Mouse (Mus musculus) ES-E14 (cell line): Measurements from ENCODE around the gene Sptssa. TPM values are rescaled to one million over a fixed set of nuclear protein-coding genes. Genes with fewer than 3 reads are reported as not detected.

Experiments used
- DNase-seq: peaks from one replicate; pipeline ENCODE4 v3.0.0-alpha.2; 2013; ENCODE audit warnings: low read depth, low spot score
- H3K27ac ChIP-seq: 2 replicates; pipeline ENCODE4 v1.5.1; 2012; ENCODE audit warnings: low read depth, mild to moderate bottlenecking, low read length, moderate library complexity, mixed read lengths; ENCODE audit not compliant: poor library complexity, insufficient read depth, severe bottlenecking
- H3K36me3 ChIP-seq: 2 replicates; pipeline ENCODE4 v1.6.1; 2012; ENCODE audit warnings: mild to moderate bottlenecking, low read length, moderate library complexity, mixed read lengths; ENCODE audit not compliant: control insufficient read depth, poor library complexity, insufficient read depth, severe bottlenecking
- H3K4me1 ChIP-seq, 2 experiments: fragments of 150-350 bp in 1 of 2; sonication (generic) in 1 of 2; 2 replicates each; pipeline ENCODE4 v1.6.1; 2012; ENCODE audit warnings: low read length in 2 of 2, mild to moderate bottlenecking in 1 of 2, mixed read lengths in 1 of 2; ENCODE audit not compliant: control insufficient read depth in 2 of 2, insufficient read depth in 2 of 2, poor library complexity in 1 of 2
- H3K4me3 ChIP-seq, 2 experiments: fragments of 150-350 bp in 1 of 2; sonication (generic) in 1 of 2; 2 replicates each; pipeline ENCODE4 v1.5.1; 2012; ENCODE audit warnings: low read length in 2 of 2, low read depth in 1 of 2, mild to moderate bottlenecking in 1 of 2, mixed read lengths in 1 of 2; ENCODE audit not compliant: insufficient read depth in 1 of 2, poor library complexity in 1 of 2, severe bottlenecking in 1 of 2
- H3K9ac ChIP-seq: 2 replicates; pipeline ENCODE4 v1.6.1; 2012; ENCODE audit warnings: low read depth, mild to moderate bottlenecking, low read length, mixed read lengths; ENCODE audit not compliant: poor library complexity, insufficient read depth, severe bottlenecking
- H3K9me3 ChIP-seq: fragments of 150-350 bp; sonication (generic); 2 replicates; pipeline ENCODE4 v1.6.1; 2012; ENCODE audit warnings: low read depth, mild to moderate bottlenecking, low read length; ENCODE audit not compliant: control insufficient read depth, insufficient read depth
- CHD2 ChIP-seq: IDR thresholded peaks from 2 replicates; pipeline ENCODE4 v1.6.1; 2014; ENCODE audit warnings: mild to moderate bottlenecking, low read depth, low read length, inconsistent platforms
- HCFC1 ChIP-seq: IDR thresholded peaks from 2 replicates; pipeline ENCODE4 v1.6.1; 2012; ENCODE audit warnings: low read length, inconsistent platforms, borderline replicate concordance; ENCODE audit not compliant: insufficient read depth
- MAFK ChIP-seq: IDR thresholded peaks from 2 replicates; pipeline ENCODE4 v1.6.1; 2014; ENCODE audit warnings: mild to moderate bottlenecking, low read depth, low read length, inconsistent platforms; ENCODE audit not compliant: insufficient read depth
- ZC3H11A ChIP-seq: IDR thresholded peaks from 2 replicates; pipeline ENCODE4 v1.6.1; 2012; ENCODE audit warnings: low read depth, mild to moderate bottlenecking, inconsistent platforms, low read length, borderline replicate concordance
- ZNF384 ChIP-seq: IDR thresholded peaks from 2 replicates; pipeline ENCODE4 v1.6.1; 2012; ENCODE audit warnings: low read depth, low read length, inconsistent platforms
- in situ Hi-C, 2 experiments: fragments of 600-800 bp; cut with MboI; formaldehyde crosslinking; loops; one replicate each; pipeline ENCODE4 v1.15.1; 2025; ENCODE audit warnings: low sequenced_read_pairs in 2 of 2, inconsistent platforms in 1 of 2; ENCODE audit not compliant: unreplicated experiment in 2 of 2
- total RNA-seq: library from RNA; depleted of rRNA; stranded (reverse); fragments of 300-350 nt; gene quantifications from 2 replicates; pipeline ENCODE4 v1.2.3, GENCODE M21; 2012

Sptssa gene
- total RNA-seq, 1 experiment, result 23.7 TPM

DNA sequence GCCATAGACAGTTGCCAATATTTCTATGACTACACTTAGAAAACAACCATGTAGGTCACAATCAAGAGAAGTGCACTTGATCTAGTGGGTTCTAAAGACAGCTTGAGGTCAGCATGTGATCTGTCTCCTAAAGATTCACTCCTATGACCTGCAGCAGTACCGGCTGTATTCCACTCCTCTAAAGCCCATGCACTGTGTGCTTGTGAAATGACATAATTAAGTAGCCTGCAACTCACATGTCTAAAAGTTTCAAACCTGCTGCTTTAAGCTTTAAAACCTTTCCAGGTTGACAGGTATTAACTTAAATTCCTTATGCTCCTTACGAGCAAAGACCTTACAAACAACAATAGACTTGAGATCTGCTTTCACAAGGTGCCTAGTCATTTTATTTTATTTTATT is 853 bp upstream of the Sptssa start:
- Histone ChIP-seq H3K9me3 (no peaks in the 10 kb centered on the region), H3K4me1 (peaks cover 3 to 6% of the 10 kb centered on the region in 2 experiments; a peak in 2 of 4 replicates), H3K36me3 (no peaks in the 10 kb centered on the region), H3K4me3 (peak overlapping the region; percentile 69 to 73; a peak in 3 of 4 replicates), H3K9ac (no peak overlapping the region; the same call in 1 of the 2 replicates), H3K27ac (no peak overlapping the region)
- in situ Hi-C loops, result no loop called here
- TF ChIP-seq ZNF384, result no peak
- TF ChIP-seq CHD2, result no peak
- no peak for TF ChIP-seq MAFK
- TF ChIP-seq ZC3H11A, result no peak
- no peak for TF ChIP-seq HCFC1
- no peak for DNase-seq

DNA sequence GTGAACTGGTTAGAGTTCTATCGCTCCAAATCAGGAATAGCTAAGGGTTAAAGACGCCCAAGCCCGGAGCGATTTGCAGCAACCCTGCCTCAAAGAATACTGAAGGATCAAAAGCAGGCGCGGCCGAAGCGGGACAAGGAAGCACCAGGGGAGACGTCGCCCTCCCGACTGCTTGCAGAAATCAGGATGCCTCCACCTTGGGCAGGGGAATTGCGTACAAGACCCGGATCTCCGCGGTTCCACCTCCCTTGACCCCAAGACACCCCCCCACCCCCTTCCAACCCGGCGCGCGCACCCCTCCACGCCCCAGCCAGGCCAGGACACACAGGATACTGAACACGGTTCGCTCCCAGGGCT is 356 bp downstream of the Sptssa start:
- peak; percentile 68 for DNase-seq
- in situ Hi-C loops, result no loop called here
- Histone ChIP-seq H3K36me3 (no peaks in the 10 kb centered on the region), H3K4me1 (peaks cover 3 to 9% of the 10 kb centered on the region in 2 experiments; a peak in 2 of 4 replicates), H3K27ac (peak overlapping the region; percentile 82), H3K4me3 (peak overlapping the region; percentile 73 to 90), H3K9me3 (no peaks in the 10 kb centered on the region), H3K9ac (peak overlapping the region; percentile 90)
- TF ChIP-seq MAFK (no peak), HCFC1 (no peak; the same call in 1 of the 2 replicates), ZNF384 (no peak), CHD2 (no peak), ZC3H11A (no peak)

DNA sequence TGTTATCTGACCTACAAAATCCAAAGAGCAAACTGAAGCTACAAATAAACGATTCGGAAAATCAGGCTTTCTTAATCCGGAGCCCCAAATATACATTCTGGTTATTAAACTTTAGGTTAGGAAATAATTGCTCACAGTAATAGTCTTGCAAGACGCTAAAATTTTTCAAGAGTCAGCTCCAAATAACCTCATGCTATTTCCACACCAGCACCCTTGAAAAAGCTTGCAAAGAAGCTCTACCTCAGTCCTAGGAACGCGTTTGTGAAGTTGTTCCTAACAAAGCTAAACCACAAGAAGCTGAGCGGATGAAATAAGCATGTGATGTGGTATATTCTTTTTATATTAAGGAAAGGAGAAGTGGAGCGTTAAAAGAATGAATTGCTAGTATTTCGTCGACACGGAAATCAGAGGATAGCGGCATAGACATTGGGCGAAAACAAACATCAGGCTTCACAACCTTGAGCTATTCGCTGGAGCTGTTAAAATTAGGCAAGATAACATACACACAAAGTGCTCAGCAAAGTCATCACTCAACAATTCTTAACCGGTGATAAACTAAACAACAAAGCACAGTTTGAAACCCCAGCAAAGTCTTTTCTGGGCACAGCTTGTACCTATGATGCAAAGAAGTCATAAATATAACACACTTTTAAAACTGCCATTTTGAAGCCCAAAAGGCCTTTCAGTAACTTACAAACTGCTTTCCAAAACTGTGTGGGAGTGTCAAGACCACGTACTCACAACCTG is 908 bp downstream of the Sptssa start:
- no peak for TF ChIP-seq CHD2
- no peak for TF ChIP-seq ZNF384
- TF ChIP-seq MAFK, result no peak
- TF ChIP-seq ZC3H11A, result no peak
- no peak for TF ChIP-seq HCFC1
- Histone ChIP-seq H3K4me3 (peak overlapping the region; percentile 73 to 90), H3K9me3 (no peaks in the 10 kb centered on the region), H3K27ac (peak overlapping the region; percentile 82; the same call in 1 of the 2 replicates), H3K9ac (peak overlapping the region; percentile 90), H3K4me1 (peaks cover 3 to 9% of the 10 kb centered on the region in 2 experiments; a peak in 2 of 4 replicates), H3K36me3 (no peaks in the 10 kb centered on the region)
- no peak for DNase-seq
- in situ Hi-C loops, result no loop called here

DNA sequence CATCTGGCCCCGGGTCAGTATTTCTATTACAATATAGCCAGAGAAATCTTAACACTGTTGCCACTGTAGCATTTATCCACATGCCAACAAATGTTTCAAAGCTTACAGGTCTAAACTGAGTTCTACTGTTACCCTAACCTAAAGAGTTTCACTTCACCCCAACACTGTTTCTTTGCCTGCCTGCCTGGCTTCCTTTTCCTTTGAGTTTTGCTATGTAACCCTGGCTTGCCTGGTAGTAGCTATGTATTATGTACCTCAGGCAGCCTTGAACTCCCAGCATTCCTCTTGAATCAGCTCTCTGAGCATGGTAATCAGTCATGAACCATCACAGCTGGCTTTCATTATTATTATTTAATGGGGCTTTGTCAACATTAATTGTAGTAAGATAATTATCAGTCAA is 1.6 kb downstream of the Sptssa start:
- Histone ChIP-seq H3K27ac (no peak overlapping the region), H3K9ac (no peak overlapping the region), H3K4me1 (peaks cover 3 to 9% of the 10 kb centered on the region in 2 experiments; a peak in 2 of 4 replicates), H3K36me3 (no peaks in the 10 kb centered on the region), H3K9me3 (no peaks in the 10 kb centered on the region), H3K4me3 (no peak overlapping the region)
- no peak for DNase-seq
- TF ChIP-seq ZC3H11A (no peak), ZNF384 (no peak), HCFC1 (no peak), CHD2 (no peak), MAFK (no peak)
- in situ Hi-C loops, result no loop called here
